Mouse (Mus musculus) stomach, embryonic 14.5 days (tissue): Measurements from ENCODE around the gene Atp10a. TPM values are rescaled to one million over a fixed set of nuclear protein-coding genes. Genes with fewer than 3 reads are reported as not detected.

ENCODE experiments used
- ATAC-seq: fragments of 200-750 bp; cut with Nextera tagmentation; 2 replicates; pipeline ENCODE4 v1.8.0; 2017; ENCODE audit warnings: low read depth, moderate TSS enrichment; ENCODE audit not compliant: insufficient number of reproducible peaks, insufficient read depth, low FRiP score
- H3K27ac ChIP-seq: fragments of 300-500 bp; sonication (generic); 2 replicates; pipeline ENCODE4 v1.5.1; 2014; ENCODE audit warnings: mild to moderate bottlenecking, low read length, moderate library complexity, mixed read lengths
- H3K27me3 ChIP-seq: fragments of 300-500 bp; sonication (generic); 2 replicates; pipeline ENCODE4 v1.6.1; 2014; ENCODE audit warnings: low read length, control low read depth, mixed read lengths; ENCODE audit not compliant: control insufficient read depth, insufficient read depth
- H3K36me3 ChIP-seq: fragments of 300-500 bp; sonication (generic); 2 replicates; pipeline ENCODE4 v1.6.1; 2014; ENCODE audit warnings: mild to moderate bottlenecking, control low read depth, low read length, moderate library complexity, mixed read lengths; ENCODE audit not compliant: control insufficient read depth, insufficient read depth
- H3K4me1 ChIP-seq: fragments of 300-500 bp; sonication (generic); 2 replicates; pipeline ENCODE4 v1.6.1; 2014; ENCODE audit warnings: low read length, control low read depth, mixed read lengths; ENCODE audit not compliant: control insufficient read depth, insufficient read depth
- H3K4me2 ChIP-seq: fragments of 300-500 bp; sonication (generic); replicated peaks from 2 replicates; pipeline ENCODE4 v1.6.1; 2014; ENCODE audit warnings: low read depth, low read length, control low read depth
- H3K4me3 ChIP-seq: fragments of 300-500 bp; sonication (generic); 2 replicates; pipeline ENCODE4 v1.5.1; 2014; ENCODE audit warnings: low read depth, low read length, control low read depth
- H3K9ac ChIP-seq: fragments of 300-500 bp; sonication (generic); replicated peaks from 2 replicates; pipeline ENCODE4 v1.6.1; 2014; ENCODE audit warnings: low read depth, mild to moderate bottlenecking, control low read depth, low read length, moderate library complexity, mixed read lengths
- H3K9me3 ChIP-seq: fragments of 300-500 bp; sonication (generic); 2 replicates; pipeline ENCODE4 v1.6.1; 2016; ENCODE audit warnings: low read depth, low read length, control low read depth; ENCODE audit not compliant: control insufficient read depth
- WGBS: fragments of 180-500 bp; shearing (Covaris S2); extraction: QIAGEN DNeasy Blood & Tissue Kit; methylation state at CpG from one replicate; pipeline ENCODE4 v1.1.7; 2014; 5-methylcytosine and 5-hydroxymethylcytosine counted together
- polyA plus RNA-seq: library from polyadenylated mRNA; unstranded; fragments of >200 nt; fragmentation: Nextera tagmentation; extraction: Ambion mirVana; gene quantifications from 2 replicates; pipeline ENCODE4 v1.2.1, GENCODE M21; 2014

Atp10a gene
- polyA plus RNA-seq, 1 experiment from 2014 or later, result 4.3 TPM

- Histone ChIP-seq H3K4me3 (no peak overlapping the region), H3K9me3 (no peaks in the 10 kb centered on the region), H3K4me2 (no peak overlapping the region), H3K4me1 (peaks cover 9% of the 10 kb centered on the region; the same call in 1 of the 2 replicates), H3K36me3 (no peaks in the 10 kb centered on the region), H3K27me3 (no peaks in the 10 kb centered on the region), H3K9ac (no peak overlapping the region), H3K27ac (no peak overlapping the region; the same call in 1 of the 2 replicates)
- peak; percentile 76 for ATAC-seq
- WGBS, result 45% methylated on average over 6 of the region's 6 CpGs
Measured at GRCm38 (mm10) chr7:58749904-58750612, 94.1 kb downstream of the Atp10a start.

GRCm38 (mm10) chr7:58752041-58752440, 96.1 kb downstream of the Atp10a start:
- 22% methylated on average over 5 of the region's 5 CpGs for WGBS

GRCm38 (mm10) chr7:58754076-58754475, 98.1 kb downstream of the Atp10a start:
- WGBS, result 70% methylated on average over 1 of the region's 1 CpGs
- H3K36me3 ChIP-seq, result no peaks in the 10 kb centered on the region
- H3K9me3 ChIP-seq, result no peaks in the 10 kb centered on the region
- H3K4me2 ChIP-seq, result no peak overlapping the region
- H3K9ac ChIP-seq, result no peak overlapping the region
- no peaks in the 10 kb centered on the region for H3K27me3 ChIP-seq
- no peak overlapping the region for H3K4me3 ChIP-seq
- no peak for ATAC-seq
- H3K4me1 ChIP-seq, result peaks cover 9% of the 10 kb centered on the region; the same call in 1 of the 2 replicates
- no peak overlapping the region for H3K27ac ChIP-seq

More at GRCm38 (mm10) chr7:58752041-58752440, 96.1 kb downstream of the Atp10a start:
- Histone ChIP-seq H3K27ac (no peak overlapping the region), H3K36me3 (no peaks in the 10 kb centered on the region), H3K4me2 (no peak overlapping the region), H3K4me1 (peaks cover 9% of the 10 kb centered on the region; the same call in 1 of the 2 replicates), H3K27me3 (no peaks in the 10 kb centered on the region), H3K9me3 (no peaks in the 10 kb centered on the region), H3K4me3 (no peak overlapping the region), H3K9ac (no peak overlapping the region)
- peak; percentile 61; the same call in 1 of the 2 replicates for ATAC-seq

- Histone ChIP-seq H3K27me3 (no peaks in the 10 kb centered on the region), H3K36me3 (no peaks in the 10 kb centered on the region), H3K4me3 (no peak overlapping the region), H3K4me2 (no peak overlapping the region), H3K4me1 (peaks cover 9% of the 10 kb centered on the region; the same call in 1 of the 2 replicates), H3K27ac (no peak overlapping the region), H3K9ac (no peak overlapping the region), H3K9me3 (no peaks in the 10 kb centered on the region)
- ATAC-seq, result no peak
- WGBS, result 67% methylated on average over 4 of the region's 4 CpGs
Measured at GRCm38 (mm10) chr7:58754536-58754935, 98.6 kb downstream of the Atp10a start.

- no peak overlapping the region for H3K27ac ChIP-seq
- no peak overlapping the region for H3K9ac ChIP-seq
- H3K27me3 ChIP-seq, result no peaks in the 10 kb centered on the region
- H3K4me3 ChIP-seq, result no peak overlapping the region
- no peaks in the 10 kb centered on the region for H3K36me3 ChIP-seq
- peaks cover 9% of the 10 kb centered on the region; the same call in 1 of the 2 replicates for H3K4me1 ChIP-seq
- no peaks in the 10 kb centered on the region for H3K9me3 ChIP-seq
- no peak for ATAC-seq
- no peak overlapping the region for H3K4me2 ChIP-seq
Measured at GRCm38 (mm10) chr7:58755083-58755482, 99.1 kb downstream of the Atp10a start.

GRCm38 (mm10) chr7:58755846-58756245, 99.9 kb downstream of the Atp10a start:
- H3K4me1 ChIP-seq, result peaks cover 9% of the 10 kb centered on the region; the same call in 1 of the 2 replicates
- no peaks in the 10 kb centered on the region for H3K36me3 ChIP-seq
- H3K9me3 ChIP-seq, result no peaks in the 10 kb centered on the region
- H3K4me2 ChIP-seq, result no peak overlapping the region
- WGBS, result 76% methylated on average over 1 of the region's 1 CpGs
- H3K9ac ChIP-seq, result no peak overlapping the region
- ATAC-seq, result no peak
- H3K4me3 ChIP-seq, result no peak overlapping the region
- H3K27ac ChIP-seq, result no peak overlapping the region
- H3K27me3 ChIP-seq, result no peaks in the 10 kb centered on the region

- ATAC-seq, result no peak
- peaks cover under 1% of the 10 kb centered on the region; the same call in 1 of the 2 replicates for H3K4me1 ChIP-seq
- H3K4me2 ChIP-seq, result no peak overlapping the region
- no peaks in the 10 kb centered on the region for H3K36me3 ChIP-seq
- no peaks in the 10 kb centered on the region for H3K27me3 ChIP-seq
- H3K9ac ChIP-seq, result no peak overlapping the region
- H3K4me3 ChIP-seq, result no peak overlapping the region
- WGBS, result 74% methylated on average over 2 of the region's 2 CpGs
- H3K9me3 ChIP-seq, result no peaks in the 10 kb centered on the region
- H3K27ac ChIP-seq, result no peak overlapping the region
Measured at GRCm38 (mm10) chr7:58757331-58757730, 101.4 kb downstream of the Atp10a start.

GRCm38 (mm10) chr7:58758396-58758795, 102.4 kb downstream of the Atp10a start:
- ATAC-seq, result no peak
- WGBS, result 79% methylated on average over 3 of the region's 3 CpGs
- no peaks in the 10 kb centered on the region for H3K4me1 ChIP-seq

More at GRCm38 (mm10) chr7:58758396-58758795, 102.4 kb downstream of the Atp10a start:
- Histone ChIP-seq H3K27ac (no peak overlapping the region), H3K9ac (no peak overlapping the region), H3K36me3 (no peaks in the 10 kb centered on the region), H3K4me2 (no peak overlapping the region), H3K4me3 (no peak overlapping the region), H3K27me3 (no peaks in the 10 kb centered on the region), H3K9me3 (no peaks in the 10 kb centered on the region)
